Mouse (Mus musculus) testis, adult 2 months (tissue): ENCODE data around the gene Nprl3.

Experiments used
- CTCF ChIP-seq: fragments of 200-500 bp; IDR thresholded peaks from 2 replicates; pipeline ENCODE4 v1.5.1; 2012; ENCODE audit warnings: low read depth, mild to moderate bottlenecking, inconsistent platforms, low read length, moderate library complexity; ENCODE audit not compliant: control insufficient read depth, insufficient read depth, insufficient replicate concordance
- POLR2A ChIP-seq: fragments of 200-500 bp; IDR thresholded peaks from 2 replicates; pipeline ENCODE4 v1.6.1; 2012; ENCODE audit warnings: low read depth, mild to moderate bottlenecking, inconsistent platforms, low read length, moderate library complexity; ENCODE audit not compliant: control insufficient read depth

DNA sequence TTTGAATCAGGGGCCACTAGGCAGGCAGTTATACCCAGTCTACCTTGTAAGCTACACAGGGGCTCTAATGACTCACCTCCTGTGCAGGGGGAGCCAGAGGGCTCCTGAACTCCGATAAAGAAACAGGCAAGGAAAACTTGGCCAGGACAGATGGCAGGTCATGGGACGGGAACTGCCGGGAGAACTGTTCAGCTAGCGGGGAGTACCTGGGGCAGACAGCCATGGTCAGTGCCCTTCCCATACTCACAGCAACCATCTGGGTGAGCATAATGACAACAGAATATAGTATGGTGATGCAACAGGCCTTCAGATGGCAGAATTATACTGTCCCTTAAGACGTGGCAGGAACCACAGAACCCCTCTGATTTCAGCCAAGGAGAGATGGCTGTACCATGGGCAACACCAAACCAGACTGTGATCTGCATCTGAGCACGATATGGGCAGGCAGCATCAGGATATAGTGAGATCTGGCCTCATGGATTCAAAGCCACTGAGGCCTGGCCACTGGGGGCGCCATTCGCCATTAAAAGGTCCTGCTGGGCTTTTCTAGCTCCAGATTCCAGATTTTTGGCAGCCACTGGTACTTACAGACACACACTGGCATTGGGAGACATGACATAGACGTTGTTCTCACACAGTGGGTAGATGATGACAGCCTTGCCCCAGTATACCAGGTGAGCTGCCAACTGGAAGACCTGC is 30.6 kb downstream of the Nprl3 start:
- peak; percentile 34; the same call in 1 of the 2 replicates for TF ChIP-seq CTCF
- no peak for TF ChIP-seq POLR2A
